Mouse (Mus musculus): ENCODE results near the gene Atf6.

DNA sequence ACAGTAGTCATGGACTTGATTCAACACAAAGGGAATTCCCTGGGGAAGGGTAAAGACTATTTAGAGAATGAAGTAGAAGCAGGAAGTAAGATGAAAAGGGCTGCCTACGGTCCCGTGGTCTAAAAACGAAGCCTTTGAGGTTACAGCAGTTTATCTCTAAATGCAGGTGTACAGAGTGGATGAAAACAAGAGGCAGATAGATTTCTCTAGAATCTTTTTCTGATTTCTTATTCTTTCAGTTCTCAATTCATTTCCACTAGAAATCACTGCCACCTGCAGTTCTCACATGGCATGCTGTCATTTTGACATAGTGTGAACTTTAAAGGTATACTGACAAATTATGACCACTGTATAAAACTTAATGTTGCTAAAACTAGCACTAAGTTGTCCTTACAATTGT lies 66.9 kb downstream of the Atf6 start:
- TF ChIP-seq POLR2A (IDR thresholded peaks at IDR 0.05; ENCODE audit: insufficient read depth, low read depth, low read length), result no peak
- TF ChIP-seq CTCF (IDR thresholded peaks at IDR 0.05; ENCODE audit: insufficient read depth, low read depth, low read length), result no peak

Data from olfactory bulb, adult 2 months (tissue).